26 mouse cellular contexts compared by ENCODE assay signal in genomic region chr10:122746211-122746610, GRCm38 (mm10).
"Had no signal": no experiment of that assay in that cellular context is flagged by ENCODE, and none has a peak within 500 bp of the region (broad histone marks: within the 10 kb centered on the region; RNA-seq: fewer than 3 reads in every experiment).

No protein-coding gene starts in this region.

- H3K27me3 ChIP-seq: heart, embryonic 13.5 days; heart, embryonic 15.5 days; hindbrain, embryonic 12.5 days; intestine, embryonic 15.5 days; limb, embryonic 12.5 days; liver, embryonic 13.5 days had no signal

- H3K4me3 ChIP-seq: gastrocnemius, adult 2 months; heart, adult 2 months; heart, embryonic 13.5 days; heart, embryonic 15.5 days; hindbrain, embryonic 10.5 days; hindbrain, embryonic 12.5 days; intestine, embryonic 15.5 days; left cerebral cortex, adult 2 months; limb, embryonic 10.5 days; limb, embryonic 12.5 days; liver, embryonic 13.5 days had no signal

- H3K9ac ChIP-seq: heart, embryonic 13.5 days; heart, embryonic 15.5 days; hindbrain, embryonic 12.5 days; hindbrain, embryonic 14.5 days; intestine, embryonic 15.5 days; limb, embryonic 12.5 days; liver, embryonic 13.5 days had no signal

- H3K4me2 ChIP-seq: heart, embryonic 13.5 days; heart, embryonic 15.5 days; hindbrain, embryonic 12.5 days; hindbrain, embryonic 14.5 days; intestine, embryonic 15.5 days; limb, embryonic 12.5 days; liver, embryonic 11.5 days; liver, embryonic 13.5 days had no signal

- ATAC-seq: hindbrain, embryonic 16.5 days; inflammation-experienced regulatory T-cells, adult 6 months; intestine, embryonic 15.5 days; intestine, postnatal 0 days had no signal

- DNase-seq: gastrocnemius, adult 2 months; gastrocnemius, postnatal 10 days; gastrocnemius, postnatal 25 days; heart, adult 2 months; heart, postnatal 4 days; kidney, adult 18-20 months; kidney, adult 8-10 months; kidney, postnatal 10 days; kidney, postnatal 25 days; kidney, postnatal 4 days; layer of hippocampus, adult 9-11 months; liver; liver, embryonic 13.5 days had no signal

- H3K4me1 ChIP-seq: heart, embryonic 15.5 days; hindbrain, embryonic 12.5 days; intestine, embryonic 15.5 days; liver, embryonic 13.5 days had no signal

- H3K9me3 ChIP-seq: heart, embryonic 13.5 days; heart, embryonic 15.5 days; hindbrain, embryonic 10.5 days; hindbrain, embryonic 12.5 days; intestine, embryonic 15.5 days; limb, embryonic 10.5 days; limb, embryonic 12.5 days; liver, embryonic 13.5 days had no signal

- H3K36me3 ChIP-seq: heart, embryonic 13.5 days; heart, embryonic 15.5 days; hindbrain, embryonic 10.5 days; hindbrain, embryonic 12.5 days; intestine, embryonic 15.5 days; limb, embryonic 10.5 days; limb, embryonic 12.5 days; liver, embryonic 13.5 days had no signal

- H3K27ac ChIP-seq: gastrocnemius, adult 2 months; heart, adult 2 months; heart, embryonic 13.5 days; heart, embryonic 15.5 days; hindbrain, embryonic 10.5 days; hindbrain, embryonic 12.5 days; hindbrain, embryonic 14.5 days; intestine, embryonic 15.5 days; left cerebral cortex, adult 2 months; limb, embryonic 10.5 days; limb, embryonic 12.5 days; liver, embryonic 13.5 days had no signal
